8 mouse cellular contexts compared by ENCODE assay signal in genomic region chr3:123235495-123235894, GRCm38 (mm10). TPM values are rescaled to one million over a fixed set of nuclear protein-coding genes. Genes with fewer than 3 reads are reported as not detected.
DNase-seq lines count a peak whose midpoint lies in the region; ATAC-seq and TF ChIP-seq lines count a peak whose summit lies in the region.

No protein-coding gene starts in this region.

- H3K27ac ChIP-seq in left cerebral cortex, adult 2 months: no peak overlapping the region
- H3K27ac ChIP-seq in embryonic fibroblast, embryonic 13.5 days (ENCODE audit: insufficient read depth, low read length): no peak overlapping the region
- no peak overlapping the region for H3K27ac ChIP-seq in limb, embryonic 11.5 days (replicated peaks; ENCODE audit: low read depth, low read length)

- no peak for TF ChIP-seq POLR2A in embryonic fibroblast, embryonic 13.5 days (IDR thresholded peaks at IDR 0.05; ENCODE audit: low read depth, low read length)

- DNase-seq in left cerebral cortex, adult 2 months (ENCODE audit: extremely low spot score in 1 of 2, low spot score in 2 of 2): no peak
- DNase-seq in left cerebral cortex, postnatal 4 days: no peak
- DNase-seq in limb, embryonic 11.5 days (ENCODE audit: low spot score): no peak
- peak; percentile 41 for DNase-seq in retina, adult 2 months (ENCODE audit: low read depth, low spot score)
- DNase-seq in thymus, postnatal 0 days (ENCODE audit: low spot score): no peak
- no peak for DNase-seq in right cerebral cortex, postnatal 10 days (ENCODE audit: low spot score in 2 of 2)
- no peak for DNase-seq in adrenal gland, postnatal 10 days

- H3K4me2 ChIP-seq in limb, embryonic 11.5 days (ENCODE audit: low read depth, severe bottlenecking): peak overlapping the region; percentile 79

- TF ChIP-seq CTCF in left cerebral cortex, adult 2 months (IDR thresholded peaks at IDR 0.05): no peak
- no peak for TF ChIP-seq CTCF in embryonic fibroblast, embryonic 13.5 days (IDR thresholded peaks at IDR 0.05; ENCODE audit: borderline replicate concordance, insufficient read depth, low read length)

- H3K9ac ChIP-seq in limb, embryonic 11.5 days (ENCODE audit: low read length): peak overlapping the region; percentile 37; the same call in 1 of the 2 replicates

- H3K9me3 ChIP-seq in limb, embryonic 11.5 days (ENCODE audit: control insufficient read depth, low read length): no peaks in the 10 kb centered on the region

- peak overlapping the region; percentile 50 for H3K4me3 ChIP-seq in left cerebral cortex, adult 2 months
- H3K4me3 ChIP-seq in embryonic fibroblast, embryonic 13.5 days (ENCODE audit: insufficient read depth, low read length): peak overlapping the region; percentile 40
- H3K4me3 ChIP-seq in limb, embryonic 11.5 days (ENCODE audit: low read depth, low read length): peak overlapping the region; percentile 38

- no peak for ATAC-seq in limb, embryonic 11.5 days (ENCODE audit: insufficient number of reproducible peaks, low FRiP score, low TSS enrichment, low read depth)

- H3K27me3 ChIP-seq in limb, embryonic 11.5 days (ENCODE audit: control insufficient read depth, insufficient read depth, low read length): no peaks in the 10 kb centered on the region

- no peaks in the 10 kb centered on the region for H3K36me3 ChIP-seq in limb, embryonic 11.5 days (ENCODE audit: control insufficient read depth, insufficient read depth, low read length)

- intact Hi-C loops in left cerebral cortex, adult 2 months (cut with DNase I): loop anchor here (1.0 to 2.0 kb wide), 2 partner anchors 67 to 86 kb away; no protein-coding TSS in a partner anchor
- intact Hi-C loops in left cerebral cortex, postnatal 4 days (cut with DNase I): loop anchor here (2.0 kb wide), 2 partner anchors 87 to 117 kb away; no protein-coding TSS in a partner anchor

- H3K4me1 ChIP-seq in embryonic fibroblast, embryonic 13.5 days (ENCODE audit: control insufficient read depth, insufficient read depth, low read length): 0 out of 2 replicates have a peak, but pooled peaks cover 2% of the 10 kb centered on the region
- H3K4me1 ChIP-seq in limb, embryonic 11.5 days (ENCODE audit: control insufficient read depth, insufficient read depth, low read length): 0 out of 2 replicates have a peak, but pooled peaks cover 2% of the 10 kb centered on the region

- WGBS in limb, embryonic 11.5 days: 10% methylated on average over 7 of the region's 7 CpGs

RNA-seq across cellular contexts. Expression of gene Synpo2, which starts 0.5 kb away (rescaled TPM):
- total RNA-seq in left cerebral cortex, adult 2 months (2021): 1 to 10 TPM; 2.7 to 3.0 TPM
- total RNA-seq in left cerebral cortex, postnatal 4 days (2021): 1 to 10 TPM; 2.2 to 3.0 TPM
- polyA plus RNA-seq in embryonic fibroblast, embryonic 13.5 days (2011; ENCODE audit: insufficient read length, low read depth, missing spikeins): 6.2 and 9.6 TPM in 2 replicates
- polyA plus RNA-seq in limb, embryonic 11.5 days (2014; fragmentation: Nextera tagmentation; extraction: Ambion mirVana): 3.3 and 4.2 TPM in 2 replicates
- 2.3 and 3.3 TPM in 2 replicates for polyA plus RNA-seq in thymus, postnatal 0 days (2015; fragmentation: Nextera tagmentation; extraction: Ambion mirVana)
- total RNA-seq in adrenal gland, postnatal 10 days (2021): 10 to 100 TPM in 1 of 2 experiments, 1 to 10 TPM in 1; 9.2 to 20.7 TPM

RNA-seq across cellular contexts. Expression of gene Sec24d, which starts 31.8 kb away (rescaled TPM):
- total RNA-seq in left cerebral cortex, adult 2 months (2021): 10 to 100 TPM; 12.6 to 17.0 TPM
- total RNA-seq in left cerebral cortex, postnatal 4 days (2021): 10 to 100 TPM; 21.1 to 22.7 TPM
- 156 and 157 TPM in 2 replicates for polyA plus RNA-seq in embryonic fibroblast, embryonic 13.5 days (2011; ENCODE audit: insufficient read length, low read depth, missing spikeins)
- polyA plus RNA-seq in limb, embryonic 11.5 days (2014; fragmentation: Nextera tagmentation; extraction: Ambion mirVana): 29.3 and 29.4 TPM in 2 replicates
- polyA plus RNA-seq in thymus, postnatal 0 days (2015; fragmentation: Nextera tagmentation; extraction: Ambion mirVana): 24.4 and 25.6 TPM in 2 replicates
- 10 to 100 TPM; 67.3 to 84.2 TPM for total RNA-seq in adrenal gland, postnatal 10 days (2021)
